Comparison of ENCODE assay signal across 13 mouse cellular contexts in the genomic region with DNA sequence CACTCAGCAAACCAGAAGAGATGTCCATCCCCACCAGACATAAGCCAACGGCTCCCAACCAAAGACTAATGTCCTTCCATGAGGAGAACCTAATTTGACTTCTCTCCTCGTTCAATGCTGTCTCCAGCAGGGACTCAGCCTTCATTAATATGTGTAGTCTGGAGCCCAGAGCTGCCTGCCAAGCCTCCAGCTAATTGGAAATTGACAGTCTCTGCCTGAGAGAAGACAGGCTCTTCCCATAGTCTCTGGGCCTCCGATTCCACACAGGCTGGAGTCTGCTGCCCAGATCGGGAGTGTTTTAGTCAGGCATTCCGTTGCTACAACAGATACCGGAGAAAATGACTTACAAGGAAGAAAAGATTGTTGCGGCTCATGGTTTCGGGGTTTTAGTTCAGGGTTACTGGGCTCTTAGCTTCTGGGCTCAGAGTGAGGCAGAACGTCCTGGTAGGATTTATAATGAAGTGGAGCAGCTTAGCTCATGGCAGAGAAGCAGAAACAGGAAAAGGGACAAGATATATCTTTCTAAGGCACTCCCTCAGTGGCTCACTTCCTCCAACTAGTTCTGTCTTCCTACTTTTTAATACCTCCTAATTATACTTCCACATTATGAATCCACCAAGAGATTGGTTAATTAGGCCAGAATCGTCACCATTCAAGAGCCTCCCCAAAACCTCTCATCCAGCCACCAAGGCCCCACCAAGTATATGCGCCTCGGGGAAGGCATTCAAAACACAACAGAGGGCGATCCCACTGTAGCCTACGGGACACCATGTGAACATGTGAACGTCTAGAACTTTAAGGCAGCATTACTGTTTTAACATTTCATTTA. TPM values are rescaled to one million over a fixed set of nuclear protein-coding genes. Genes with fewer than 3 reads are reported as not detected.
DNase-seq lines count a peak whose midpoint lies in the region; ATAC-seq and TF ChIP-seq lines count a peak whose summit lies in the region.
"Had no signal": no experiment of that assay in that cellular context is flagged by ENCODE, and none has a peak within 500 bp of the region (broad histone marks: within the 10 kb centered on the region; RNA-seq: fewer than 3 reads in every experiment).

No protein-coding gene starts in this region.

- no peaks in the 10 kb centered on the region for H3K9me3 ChIP-seq in stomach, postnatal 0 days (ENCODE audit: control insufficient read depth, low read length)
- H3K9me3 ChIP-seq: limb, embryonic 10.5 days had no signal

- no peaks in the 10 kb centered on the region for H3K4me1 ChIP-seq in stomach, postnatal 0 days (replicated peaks; ENCODE audit: control insufficient read depth, insufficient read depth)
- no peaks in the 10 kb centered on the region for H3K4me1 ChIP-seq in kidney, adult 2 months (ENCODE audit: control insufficient read depth, insufficient read depth, low read length)
- H3K4me1 ChIP-seq in lung, adult 2 months (ENCODE audit: control insufficient read depth, insufficient read depth, low read length): no peaks in the 10 kb centered on the region
- H3K4me1 ChIP-seq: heart, embryonic 12.5 days had no signal

- no peak overlapping the region for H3K9ac ChIP-seq in stomach, postnatal 0 days (ENCODE audit: low read length)
- H3K9ac ChIP-seq: heart, embryonic 12.5 days had no signal

- peak overlapping the region; percentile 85 for H3K27ac ChIP-seq in layer of hippocampus, adult 2 months
- peak overlapping the region; percentile 69 for H3K27ac ChIP-seq in stomach, postnatal 0 days (replicated peaks)
- no peak overlapping the region for H3K27ac ChIP-seq in kidney, adult 2 months (ENCODE audit: insufficient read depth, low read depth, low read length)
- H3K27ac ChIP-seq: kidney, postnatal 0 days; limb, embryonic 10.5 days had no signal

- no peaks in the 10 kb centered on the region for H3K27me3 ChIP-seq in stomach, postnatal 0 days (ENCODE audit: control insufficient read depth, insufficient read depth, low read length)
- no peaks in the 10 kb centered on the region for H3K27me3 ChIP-seq in kidney, adult 2 months (replicated peaks; ENCODE audit: control insufficient read depth, insufficient read depth, low read length)

- no peak for TF ChIP-seq POLR2A in kidney, adult 2 months (IDR thresholded peaks at IDR 0.05; ENCODE audit: low read depth, low read length)
- TF ChIP-seq POLR2A in lung, adult 2 months (IDR thresholded peaks at IDR 0.05; ENCODE audit: borderline replicate concordance, extremely low read depth, low read depth, low read length): no peak

- no peak overlapping the region for H3K4me2 ChIP-seq in stomach, postnatal 0 days (replicated peaks; ENCODE audit: low read depth)
- H3K4me2 ChIP-seq: heart, embryonic 12.5 days had no signal

- 59% methylated on average over 15 of the region's 15 CpGs for WGBS in stomach, postnatal 0 days
- WGBS in kidney, adult 2 months: 83% methylated on average over 15 of the region's 15 CpGs
- WGBS in lung, adult 2 months: 78% methylated on average over 15 of the region's 15 CpGs

- no peak overlapping the region for H3K4me3 ChIP-seq in layer of hippocampus, adult 2 months
- H3K4me3 ChIP-seq in stomach, postnatal 0 days (ENCODE audit: low read depth, low read length): no peak overlapping the region
- H3K4me3 ChIP-seq in kidney, adult 2 months (ENCODE audit: insufficient read depth, low read depth, low read length): no peak overlapping the region
- no peak overlapping the region for H3K4me3 ChIP-seq in lung, adult 2 months (replicated peaks; ENCODE audit: extremely low read depth, low read depth, low read length)
- H3K4me3 ChIP-seq: heart, embryonic 12.5 days; limb, embryonic 10.5 days had no signal

- DNase-seq in cerebellum, postnatal 14 days: peak; percentile 27 to 31
- DNase-seq in cerebellum, postnatal 25 days: no peak
- peak; percentile 55 to 65 for DNase-seq in right cerebral cortex, postnatal 10 days (ENCODE audit: low spot score in 2 of 2)
- DNase-seq in right cerebral cortex, postnatal 25 days: no peak
- peak; percentile 36 to 42 for DNase-seq in layer of hippocampus, adult 2 months (ENCODE audit: low spot score in 2 of 2)
- no peak for DNase-seq in stomach, postnatal 0 days (ENCODE audit: low spot score)
- no peak for DNase-seq in kidney, adult 2 months
- no peak for DNase-seq in lung, adult 2 months
- DNase-seq: cerebellum, adult 11 months; lung, postnatal 4 days had no signal

- H3K36me3 ChIP-seq in stomach, postnatal 0 days (ENCODE audit: control insufficient read depth, insufficient read depth, low read length): no peaks in the 10 kb centered on the region
- no peaks in the 10 kb centered on the region for H3K36me3 ChIP-seq in kidney, adult 2 months (ENCODE audit: control insufficient read depth, insufficient read depth, low read length)
- H3K36me3 ChIP-seq: heart, embryonic 12.5 days; limb, embryonic 10.5 days had no signal

- no peak for TF ChIP-seq EP300 in stomach, postnatal 0 days (optimal IDR thresholded peaks at IDR 0.05)

- TF ChIP-seq CTCF in layer of hippocampus, adult 2 months (conservative IDR thresholded peaks at IDR 0.05): no peak
- TF ChIP-seq CTCF in stomach, postnatal 0 days (IDR thresholded peaks at IDR 0.05; ENCODE audit: low read depth): no peak
- no peak for TF ChIP-seq CTCF in kidney, adult 2 months (conservative IDR thresholded peaks at IDR 0.05; ENCODE audit: insufficient read depth, insufficient read length, low read depth, low read length)
- TF ChIP-seq CTCF in lung, adult 2 months (IDR thresholded peaks at IDR 0.05; ENCODE audit: insufficient read depth, low read length): no peak

- no peak; the same call in 1 of the 2 replicates for ATAC-seq in stomach, postnatal 0 days (ENCODE audit: low FRiP score, low TSS enrichment)

RNA-seq across cellular contexts. Expression of gene Parp1, which starts 26.6 kb away (rescaled TPM):
- 100 to 1,000 TPM; 122 to 153 TPM for total RNA-seq in layer of hippocampus, adult 2 months (2021)
- 31.3 and 31.9 TPM in 2 replicates for polyA plus RNA-seq in stomach, postnatal 0 days (2015; fragmentation: Nextera tagmentation; extraction: Ambion mirVana)
- polyA plus RNA-seq in kidney, adult 2 months (2012; rRNA removed): 20.2 and 24.6 TPM in 2 replicates
- polyA plus RNA-seq in lung, adult 2 months (2012; rRNA removed): 17.7 and 20.1 TPM in 2 replicates

RNA-seq across cellular contexts. Expression of gene Stum, which starts 58.8 kb away (rescaled TPM):
- 100 to 1,000 TPM; 298 to 309 TPM for total RNA-seq in layer of hippocampus, adult 2 months (2021)
- 3.5 and 4.3 TPM in 2 replicates for polyA plus RNA-seq in stomach, postnatal 0 days (2015; fragmentation: Nextera tagmentation; extraction: Ambion mirVana)
- polyA plus RNA-seq in kidney, adult 2 months (2012; rRNA removed): 0.69 and 1.1 TPM in 2 replicates
- polyA plus RNA-seq in lung, adult 2 months (2012; rRNA removed): 4.2 and 6.2 TPM in 2 replicates

Comparison
In these comparisons a context has a peak if more than half of its experiments do, and no peak if none do; other contexts are left out.
1. DNase-seq: peak in cerebellum, postnatal 14 days (2 of 2), right cerebral cortex, postnatal 10 days (2 of 2) and layer of hippocampus, adult 2 months (2 of 2); none in cerebellum, postnatal 25 days (0 of 2), right cerebral cortex, postnatal 25 days (single experiment), stomach, postnatal 0 days (single experiment), kidney, adult 2 months (single experiment) and lung, adult 2 months (single experiment).